Mouse (Mus musculus) T-helper 2 cell (primary cell): ENCODE data around the gene Trmt13.
"Not testable (repeated sequence)": the region's sequence is repeated elsewhere in the genome, so short reads cannot be mapped to it uniquely, and the experiment has no call there.

Experiments
- in situ Hi-C: fragments of 300-600 bp; cut with MboI, MseI; formaldehyde crosslinking; loops from one replicate; pipeline ENCODE4 v1.15.1; 2025; ENCODE audit warnings: high pct_unique_total_duplicates

Gene Trmt13

GRCm38 (mm10) chr3:116614295-116614892 is at the start of gene Trmt13:
Gene Trmt13 (minus strand): TSS chr3:116614587.
- in situ Hi-C loops = no loop called here

DNA sequence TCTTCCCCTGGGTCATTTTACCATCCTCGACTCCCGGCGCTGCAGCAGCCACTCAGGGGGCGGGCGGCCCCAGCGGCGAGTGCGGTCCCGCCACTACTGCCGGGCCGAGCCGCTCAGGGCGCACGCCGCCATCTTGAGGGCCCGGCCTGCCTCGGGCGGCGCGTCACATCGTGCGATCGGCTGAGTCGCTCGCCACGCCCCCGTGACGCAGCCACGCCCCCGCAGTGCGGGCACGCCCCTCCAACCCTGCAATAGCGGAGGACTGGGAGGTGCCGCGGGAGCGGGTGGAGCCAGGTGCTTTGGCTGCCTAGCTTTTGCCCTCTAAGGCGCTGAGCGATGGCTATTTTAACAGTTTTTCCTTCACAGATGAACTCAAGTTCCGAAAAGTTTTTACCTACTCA is 48.1 kb upstream of the Trmt13 start, which contains the start of gene Mfsd14a:
Mfsd14a (minus strand) TSS at position 215 of the 401 bp plus-strand sequence.
- in situ Hi-C loops = no loop called here

GRCm38 (mm10) chr3:116661870-116662414 is 47.6 kb upstream of the Trmt13 start:
- in situ Hi-C loops = no loop called here

DNA sequence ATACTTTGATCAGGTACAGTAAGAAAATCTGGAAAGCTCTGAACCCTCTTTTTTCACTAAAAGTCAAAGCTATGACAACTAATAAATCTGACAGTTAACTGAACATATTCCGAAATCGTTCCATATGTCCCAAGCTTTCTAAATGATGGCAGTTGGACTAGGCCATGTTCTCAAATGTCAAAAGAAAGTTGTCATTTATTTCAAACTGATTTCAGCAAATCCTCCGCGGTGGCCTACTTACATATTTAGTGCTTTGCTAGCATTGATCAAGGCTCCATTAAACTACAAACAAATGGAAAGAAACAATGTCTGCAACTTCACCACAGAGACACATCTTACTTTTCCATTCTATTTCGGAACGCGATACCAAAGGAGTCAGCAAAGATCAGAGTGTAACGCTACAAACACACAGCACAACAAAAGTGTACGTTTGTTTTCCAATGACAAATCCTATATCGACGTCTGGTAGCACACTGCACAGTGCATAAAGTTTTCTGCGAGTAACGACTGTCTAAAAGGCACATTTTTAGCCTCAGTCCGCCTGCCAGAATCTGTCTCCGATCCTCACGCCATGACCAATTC is 47.0 kb upstream of the Trmt13 start:
- in situ Hi-C loops = no loop called here

DNA sequence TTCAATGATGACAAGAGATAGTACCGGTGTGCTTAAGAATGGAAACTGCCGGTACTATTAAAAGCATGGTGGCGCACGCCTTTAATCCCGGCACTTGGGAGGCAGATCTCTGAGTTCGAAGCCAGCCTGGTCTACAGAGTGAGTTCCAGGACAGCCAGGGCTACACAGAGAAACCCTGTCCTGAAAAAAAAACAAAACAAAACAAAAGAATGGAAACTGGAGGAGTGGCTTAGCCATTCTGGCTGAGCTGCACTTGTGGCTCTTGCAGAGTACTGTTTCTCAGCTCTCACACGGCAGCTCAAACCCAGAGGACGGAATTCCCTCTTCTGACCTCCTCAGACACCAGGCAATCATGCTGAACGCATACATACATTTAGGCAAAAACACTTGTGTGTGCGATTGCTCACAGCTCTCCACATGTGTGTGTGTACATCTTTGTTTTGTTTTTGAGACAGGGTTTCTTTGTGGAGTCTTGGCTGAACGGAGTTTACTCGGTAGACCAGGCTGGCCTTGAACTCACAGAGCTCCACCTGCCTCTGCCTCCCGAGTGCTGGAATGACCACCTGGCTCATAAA is 45.6 kb upstream of the Trmt13 start:
- in situ Hi-C loops = no loop called here

- in situ Hi-C loops = no loop called here
These were observed 44.7 kb upstream of the Trmt13 start for GRCm38 (mm10) chr3:116658928-116659565.

- in situ Hi-C loops = no loop called here
These were observed 42.0 kb upstream of the Trmt13 start for GRCm38 (mm10) chr3:116656184-116656965.

DNA sequence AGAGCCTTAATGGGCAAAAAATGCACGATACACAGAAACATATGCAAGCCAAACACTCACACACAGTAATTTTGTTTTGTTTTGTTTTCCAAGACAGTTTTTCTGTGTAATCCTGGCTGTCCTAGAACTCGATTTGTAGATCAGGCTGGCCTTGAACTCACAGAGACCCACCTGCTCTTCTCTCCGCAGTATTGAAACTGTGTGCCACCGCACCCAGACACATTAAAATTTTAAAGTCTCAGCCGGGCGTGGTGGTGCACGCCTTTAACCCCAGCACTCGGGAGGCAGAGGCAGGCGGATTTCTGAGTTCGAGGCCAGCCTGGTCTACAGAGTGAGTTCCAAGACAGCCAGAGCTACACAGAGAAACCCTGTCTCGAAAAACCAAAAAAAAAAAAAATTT is 39.7 kb upstream of the Trmt13 start:
- in situ Hi-C loops = not testable (repeated sequence)

DNA sequence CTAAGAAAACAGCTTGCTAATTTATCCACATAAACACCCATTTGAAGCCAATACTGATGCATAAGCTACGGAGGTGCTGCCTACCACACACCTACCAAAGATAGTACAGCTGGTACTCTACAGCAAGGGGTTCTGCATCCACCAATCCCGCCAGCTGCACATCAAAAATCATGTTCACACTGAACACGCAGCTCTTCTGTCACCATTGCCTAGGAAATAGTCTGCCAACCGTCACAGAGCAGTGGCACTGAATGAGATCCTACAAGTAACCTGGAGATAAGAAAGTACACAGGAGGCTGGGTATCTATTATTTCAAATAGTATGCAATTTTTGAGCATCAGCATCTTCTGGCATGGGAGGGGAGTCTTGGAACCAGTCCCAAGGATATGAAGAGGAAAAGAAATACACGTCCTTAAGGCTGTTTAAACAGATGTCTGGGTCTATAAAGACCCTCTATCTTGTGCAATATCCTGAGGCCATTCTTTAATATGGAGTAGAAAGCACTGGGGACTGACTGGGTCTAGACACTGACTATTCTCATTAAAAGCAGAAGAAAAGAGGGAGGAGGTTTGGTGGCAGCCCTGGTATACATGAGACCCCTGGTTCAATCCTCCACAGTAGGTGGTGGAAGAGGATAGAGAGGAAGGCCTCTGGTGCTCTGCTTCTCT is 39.0 kb upstream of the Trmt13 start:
- in situ Hi-C loops = no loop called here

DNA sequence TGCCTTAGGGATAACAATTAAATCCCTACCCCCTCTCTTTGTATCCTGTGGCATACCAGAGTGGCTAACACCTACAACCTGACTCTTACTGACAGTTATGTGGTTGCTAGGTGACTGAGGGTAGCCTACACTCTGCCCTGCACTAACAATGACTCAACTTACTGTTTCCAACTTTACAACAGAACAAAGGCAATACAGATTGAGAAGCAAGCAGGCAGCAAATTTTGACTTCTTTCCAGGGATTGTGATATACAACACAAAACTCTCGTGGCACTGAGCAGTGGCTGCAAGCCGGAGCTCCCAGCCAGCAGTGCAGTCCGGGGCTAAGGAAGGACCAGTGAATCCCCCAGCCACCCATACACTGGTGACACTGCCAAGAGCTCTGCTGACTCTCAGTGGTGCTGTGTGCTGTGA is 37.7 kb upstream of the Trmt13 start:
- in situ Hi-C loops = no loop called here

GRCm38 (mm10) chr3:116650698-116651097 is 36.3 kb upstream of the Trmt13 start:
- in situ Hi-C loops = no loop called here

- in situ Hi-C loops = no loop called here
These were observed 34.4 kb upstream of the Trmt13 start for GRCm38 (mm10) chr3:116648805-116649204.

DNA sequence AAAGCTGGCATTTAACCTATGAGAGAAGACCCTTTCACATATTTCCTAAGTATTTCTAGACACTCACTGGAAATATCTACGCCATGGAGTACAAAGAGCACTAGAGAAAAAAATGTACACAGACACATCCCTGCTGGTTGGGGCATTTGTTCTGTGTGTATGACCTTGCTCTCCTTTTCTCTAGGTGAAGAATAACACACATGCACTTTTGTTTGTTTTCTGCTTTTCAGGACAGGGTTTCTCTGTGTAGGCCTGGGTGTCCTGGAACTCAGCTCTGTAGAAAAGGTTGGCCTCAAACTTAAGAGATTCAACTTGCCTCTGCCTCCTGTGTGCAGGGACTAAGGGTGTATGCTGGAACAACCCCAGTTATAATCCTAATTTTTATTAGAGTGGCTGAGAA is 32.0 kb upstream of the Trmt13 start:
- in situ Hi-C loops = no loop called here

- in situ Hi-C loops = no loop called here
These were observed 28.0 kb upstream of the Trmt13 start for GRCm38 (mm10) chr3:116642373-116642772.

DNA sequence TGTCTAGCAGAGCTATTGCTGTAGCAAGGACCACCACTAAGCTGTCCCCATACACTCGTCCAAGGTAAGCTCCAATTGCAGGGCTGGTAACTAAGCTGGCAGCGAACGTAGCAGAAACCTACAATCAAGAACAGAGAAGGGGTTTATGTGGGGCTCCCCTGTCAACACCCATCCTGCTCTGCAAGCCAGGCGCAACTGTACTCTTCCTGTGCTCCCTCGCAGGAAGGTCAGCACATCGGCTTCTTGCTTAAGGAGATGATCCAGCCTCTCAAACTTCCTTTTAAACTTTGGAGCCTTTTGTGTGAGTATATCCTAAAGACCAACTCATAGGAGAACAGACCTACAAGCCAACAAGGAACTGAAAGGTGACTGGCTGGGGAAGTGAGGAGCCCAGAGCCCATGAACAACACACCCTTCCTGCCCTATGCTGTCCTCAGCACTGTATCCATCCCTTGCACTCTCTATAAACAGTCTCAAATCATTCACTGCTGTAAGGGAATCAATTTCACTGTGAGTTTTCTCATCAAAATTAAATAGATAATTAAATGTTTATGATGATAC is 27.5 kb upstream of the Trmt13 start:
- in situ Hi-C loops = no loop called here

GRCm38 (mm10) chr3:116640024-116640423 is 25.6 kb upstream of the Trmt13 start:
- in situ Hi-C loops = no loop called here

DNA sequence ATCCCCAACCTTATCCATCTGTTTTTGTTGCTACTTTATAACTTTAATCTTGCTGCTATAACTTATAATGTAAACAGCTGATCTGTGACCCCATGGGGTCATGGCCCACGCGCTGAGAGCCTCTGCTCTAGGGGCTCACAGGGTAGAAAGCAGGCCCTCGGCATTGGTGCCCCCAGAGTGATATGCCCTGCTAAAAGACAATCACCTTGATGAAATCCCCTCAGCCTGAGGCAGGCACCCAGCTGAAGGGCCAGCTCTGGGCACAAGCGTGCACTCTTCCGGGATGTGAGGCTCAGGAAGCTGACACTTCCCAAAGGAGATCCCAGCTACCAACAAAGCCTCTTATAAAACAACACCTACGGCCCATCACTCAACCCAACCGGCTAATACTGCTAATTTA is 24.2 kb upstream of the Trmt13 start:
- in situ Hi-C loops = no loop called here

GRCm38 (mm10) chr3:116637693-116638476 is 23.5 kb upstream of the Trmt13 start:
- in situ Hi-C loops = no loop called here

GRCm38 (mm10) chr3:116635799-116636198 is 21.4 kb upstream of the Trmt13 start:
- in situ Hi-C loops = no loop called here

- in situ Hi-C loops = no loop called here
These were observed 20.5 kb upstream of the Trmt13 start for GRCm38 (mm10) chr3:116634853-116635252.
